Mouse (Mus musculus) right cerebral cortex, postnatal 25 days (tissue): ENCODE measurements around the gene Cacng6.

Experiments used
- DNase-seq: peaks from one replicate; pipeline ENCODE4 v3.0.0; 2022

The Cacng6 gene

GRCm38 (mm10) chr7:3472774-3473173, 48.8 kb downstream of the Cacng6 start:
- DNase-seq = no peak

GRCm38 (mm10) chr7:3474291-3475080, 50.5 kb downstream of the Cacng6 start:
- no peak for DNase-seq

- DNase-seq = no peak
Measured at GRCm38 (mm10) chr7:3476728-3477127, 52.7 kb downstream of the Cacng6 start.

GRCm38 (mm10) chr7:3481948-3482608, 58.1 kb downstream of the Cacng6 start:
- no peak for DNase-seq
